Mouse (Mus musculus) heart, postnatal 14 days (tissue): ENCODE measurements around the gene Plvap. TPM values are rescaled to one million over a fixed set of nuclear protein-coding genes. Genes with fewer than 3 reads are reported as not detected.
A peak's percentile ranks its signal among the peaks of the same experiment; 100 is the strongest.

ENCODE experiments used
- DNase-seq, 2 experiments: peaks; one replicate each; pipeline ENCODE4 v3.0.0; 2021 to 2022
- intact Hi-C: fragments of 180-260 bp; cut with DNase I; formaldehyde crosslinking; loops from one replicate; pipeline ENCODE4 v1.15.1; 2025
- total RNA-seq, 2 experiments: library from RNA; stranded (reverse); gene quantifications; 2 replicates each; pipeline ENCODE4 v1.2.3; 2021

The Plvap gene
- total RNA-seq, 2 experiments from 2014 or later: 19.3 to 26.2 TPM

- intact Hi-C loops: loop anchor here (5.0 kb wide), 1 partner anchor 99 kb away; the partner anchor contains the start of gene Ocel1
- DNase-seq: no peak
These were observed 40.7 kb downstream of the Plvap start for GRCm38 (mm10) chr8:71470913-71471255.

GRCm38 (mm10) chr8:71470146-71470912, 41.2 kb downstream of the Plvap start:
- no peak for DNase-seq
- intact Hi-C loops: loop anchor here (5.0 kb wide), 1 partner anchor 98 kb away; the partner anchor contains the start of gene Ocel1

DNA sequence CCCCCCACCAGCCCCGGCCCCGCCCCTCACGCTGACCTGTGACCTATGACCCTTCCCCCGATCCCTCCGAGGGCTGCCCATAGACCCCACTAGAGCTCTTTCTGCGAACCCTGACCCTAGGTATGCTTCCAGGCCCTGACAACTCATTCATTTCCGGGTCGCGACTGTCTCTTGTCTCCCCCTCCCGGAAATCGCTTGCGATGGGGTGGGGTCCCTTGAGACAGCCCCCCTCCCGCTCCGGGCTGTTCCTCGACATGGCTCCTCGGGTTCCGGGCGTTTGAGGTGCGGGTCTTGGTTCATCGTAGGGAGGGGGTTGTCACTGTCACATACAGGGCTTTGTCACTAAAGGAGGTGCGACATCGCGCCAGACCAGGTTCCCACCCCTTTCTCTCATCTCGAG, 42.1 kb downstream of the Plvap start:
- peak; percentile 47 to 56 for DNase-seq
- intact Hi-C loops: no loop called here

DNA sequence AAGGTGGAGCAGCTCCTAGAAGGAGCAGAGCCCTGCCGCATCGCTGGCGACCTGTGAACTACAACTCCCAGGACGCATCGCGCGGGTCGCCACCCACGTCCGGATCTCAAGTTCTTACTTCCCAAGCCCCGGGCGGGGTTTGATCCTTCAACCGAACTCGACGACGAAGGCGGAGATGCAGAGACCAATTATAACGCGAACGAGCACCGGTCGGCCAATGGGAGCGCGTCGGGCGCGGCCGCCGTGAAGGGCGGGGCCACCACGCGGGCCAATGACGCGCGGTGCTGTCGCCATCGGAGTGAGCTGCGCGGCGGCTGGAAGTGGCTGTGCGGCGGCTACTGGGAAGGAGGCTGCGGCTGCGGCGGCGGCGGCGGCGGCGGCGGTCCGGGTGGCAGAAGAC, 42.6 kb downstream of the Plvap start, which contains the start of gene Dda1:
Gene Dda1 (plus strand): TSS at position 284 of the 400 bp plus-strand sequence.
- intact Hi-C loops: no loop called here
- peak; percentile 96 for DNase-seq

DNA sequence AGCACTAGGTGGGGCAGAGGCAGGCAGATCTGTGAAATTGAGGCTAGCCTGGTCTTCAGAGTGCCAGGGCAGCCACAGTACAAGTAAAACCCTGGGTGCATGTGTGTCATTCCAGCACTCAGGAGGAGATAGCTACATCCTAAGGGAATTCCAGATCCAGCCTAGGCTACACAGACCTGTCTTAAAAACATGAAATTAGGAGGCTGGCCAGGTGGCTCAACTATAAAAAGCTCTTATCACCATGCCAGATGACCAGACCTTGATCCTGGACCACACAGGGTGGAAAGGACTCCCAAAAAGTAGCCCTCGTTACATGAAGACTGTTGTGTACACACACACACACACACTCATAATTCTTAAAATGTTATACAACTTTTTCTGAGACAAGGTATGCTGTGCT, 43.6 kb downstream of the Plvap start:
- intact Hi-C loops: no loop called here
- DNase-seq: no peak

GRCm38 (mm10) chr8:71467201-71467600, 44.4 kb downstream of the Plvap start:
- DNase-seq: no peak
- intact Hi-C loops: no loop called here

- DNase-seq: no peak
- intact Hi-C loops: no loop called here
These were observed 45.4 kb downstream of the Plvap start for GRCm38 (mm10) chr8:71466198-71466597.

DNA sequence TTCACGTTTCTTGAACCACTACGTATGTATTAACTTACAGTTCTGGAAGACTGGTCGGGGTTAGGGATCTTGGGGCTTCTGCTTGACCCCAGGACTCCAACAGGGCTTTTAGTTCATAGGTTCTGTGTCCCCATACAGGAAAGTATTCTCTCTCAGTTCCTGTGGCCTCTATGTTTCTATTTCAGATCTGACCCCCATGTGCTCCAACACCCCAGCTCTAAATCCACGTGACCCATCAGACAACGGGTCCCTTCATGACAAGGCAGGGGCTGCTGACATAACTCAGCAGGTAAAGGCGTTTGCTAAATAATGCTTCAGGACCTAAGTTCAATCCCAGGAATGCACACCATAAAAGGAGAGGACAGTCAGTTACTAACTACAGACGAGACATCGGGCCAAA, 45.8 kb downstream of the Plvap start:
- DNase-seq: no peak

GRCm38 (mm10) chr8:71464513-71465500, 46.7 kb downstream of the Plvap start, which contains the start of gene Mrpl34:
Gene Mrpl34, plus strand, starts transcription at chr8:71464959.
- intact Hi-C loops: loop anchor here (5.0 kb wide), 3 partner anchors 83 to 193 kb away; partner anchors contain the start of genes Haus8, Myo9b, Nr2f6 and Use1

More for the DNA sequence above, 45.8 kb downstream of the Plvap start:
- intact Hi-C loops: no loop called here

GRCm38 (mm10) chr8:71463188-71464033, 48.1 kb downstream of the Plvap start, which contains the start of gene Abhd8:
Gene Abhd8, minus strand, starts transcription at chr8:71463655.
- intact Hi-C loops: loop anchor here (2.0 to 5.0 kb wide), 4 partner anchors 21 to 191 kb away; partner anchors contain the start of genes Haus8, Myo9b, Nr2f6 and Use1
- peak; percentile 98 to 99 for DNase-seq

More at GRCm38 (mm10) chr8:71464513-71465500, 46.7 kb downstream of the Plvap start, which contains the start of gene Mrpl34:
- DNase-seq: peak; percentile 97 to 98

DNA sequence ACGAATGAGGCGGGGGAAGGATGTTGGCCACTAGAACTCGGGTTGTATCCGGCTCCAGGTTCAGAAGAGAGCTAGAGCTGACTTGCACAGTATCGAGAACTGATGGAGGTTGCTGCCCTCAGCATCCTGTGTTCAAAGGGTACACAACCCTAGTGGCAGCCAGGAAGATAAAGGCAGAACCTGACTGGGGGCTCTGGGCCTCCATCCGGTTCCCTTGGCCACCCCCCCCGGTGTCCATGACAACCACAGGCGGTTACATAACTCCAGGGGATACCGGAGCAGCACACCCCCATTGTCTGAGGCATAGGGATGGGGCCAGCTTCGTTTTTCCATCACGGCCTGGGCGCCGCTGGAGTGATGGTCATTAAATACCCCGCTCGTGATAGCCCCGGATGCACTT, 48.8 kb downstream of the Plvap start:
- intact Hi-C loops: loop anchor here (2.0 to 5.0 kb wide), 4 partner anchors 20 to 190 kb away; partner anchors contain the start of genes Haus8, Myo9b, Nr2f6 and Use1

DNA sequence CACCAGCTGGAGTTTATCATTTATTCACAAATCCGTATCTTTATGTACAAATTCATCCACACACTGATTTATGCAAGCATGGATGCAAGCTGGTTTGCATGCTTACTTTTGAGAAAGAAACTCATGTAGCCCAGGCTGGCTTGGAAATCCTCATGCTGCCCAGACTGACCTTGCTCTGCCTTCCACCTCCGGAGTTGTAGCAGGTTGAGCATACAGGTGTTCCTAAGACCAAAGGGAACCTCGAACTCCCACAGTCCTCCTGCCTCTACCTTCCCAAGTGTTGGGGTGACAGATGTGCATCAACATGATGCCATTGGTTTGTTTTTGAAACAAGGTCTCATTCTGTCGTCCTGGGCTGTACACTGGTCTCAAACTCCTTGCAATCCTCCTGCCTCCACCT, 49.4 kb downstream of the Plvap start:
- intact Hi-C loops: loop anchor here (2.0 to 5.0 kb wide), 4 partner anchors 19 to 190 kb away; partner anchors contain the start of genes Haus8, Myo9b, Nr2f6 and Use1

More for the DNA sequence above, 48.8 kb downstream of the Plvap start:
- DNase-seq: peak; percentile 45 to 54

DNA sequence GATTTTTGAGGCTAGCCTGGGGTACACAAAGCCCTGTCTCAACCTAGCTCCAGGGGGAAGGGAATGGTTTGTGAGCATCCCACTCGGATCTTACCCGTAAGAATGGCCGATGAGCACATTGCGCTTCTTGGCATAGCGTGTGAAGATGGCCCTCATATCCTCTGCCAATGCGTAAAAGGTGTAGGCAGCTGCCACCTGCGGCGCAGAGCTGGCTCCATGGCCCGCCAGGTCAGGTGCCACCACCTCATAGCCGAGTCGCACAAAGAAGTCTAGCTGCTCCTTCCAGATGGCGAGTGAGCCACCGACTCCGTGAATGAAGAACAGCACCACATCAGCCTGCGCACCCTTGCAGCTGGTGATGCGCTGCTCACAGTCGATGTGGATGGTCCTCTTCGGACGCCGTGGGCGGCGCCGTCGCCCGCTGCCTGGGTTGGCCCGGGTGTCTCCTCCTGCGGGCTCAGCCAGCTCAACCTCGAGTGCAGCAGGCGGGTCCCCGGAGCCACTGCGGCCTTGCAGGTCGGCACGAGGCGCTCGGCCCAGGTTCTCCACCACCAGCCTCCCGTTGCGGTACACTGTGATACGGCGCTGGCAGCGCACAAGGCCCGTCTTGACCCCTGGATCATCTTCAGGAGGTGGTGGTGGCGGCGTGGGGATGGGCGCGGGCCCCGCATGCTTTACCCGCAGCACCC, 50.3 kb downstream of the Plvap start:
- intact Hi-C loops: loop anchor here (5.0 kb wide), 3 partner anchors 79 to 189 kb away; partner anchors contain the start of genes Haus8, Myo9b, Nr2f6 and Use1
- DNase-seq: no peak

More for the DNA sequence above, 49.4 kb downstream of the Plvap start:
- DNase-seq: no peak

- intact Hi-C loops: loop anchor here (5.0 kb wide), 3 partner anchors 78 to 188 kb away; partner anchors contain the start of genes Haus8, Myo9b, Nr2f6 and Use1
- DNase-seq: no peak
These were observed 50.8 kb downstream of the Plvap start for GRCm38 (mm10) chr8:71460716-71461115.

DNA sequence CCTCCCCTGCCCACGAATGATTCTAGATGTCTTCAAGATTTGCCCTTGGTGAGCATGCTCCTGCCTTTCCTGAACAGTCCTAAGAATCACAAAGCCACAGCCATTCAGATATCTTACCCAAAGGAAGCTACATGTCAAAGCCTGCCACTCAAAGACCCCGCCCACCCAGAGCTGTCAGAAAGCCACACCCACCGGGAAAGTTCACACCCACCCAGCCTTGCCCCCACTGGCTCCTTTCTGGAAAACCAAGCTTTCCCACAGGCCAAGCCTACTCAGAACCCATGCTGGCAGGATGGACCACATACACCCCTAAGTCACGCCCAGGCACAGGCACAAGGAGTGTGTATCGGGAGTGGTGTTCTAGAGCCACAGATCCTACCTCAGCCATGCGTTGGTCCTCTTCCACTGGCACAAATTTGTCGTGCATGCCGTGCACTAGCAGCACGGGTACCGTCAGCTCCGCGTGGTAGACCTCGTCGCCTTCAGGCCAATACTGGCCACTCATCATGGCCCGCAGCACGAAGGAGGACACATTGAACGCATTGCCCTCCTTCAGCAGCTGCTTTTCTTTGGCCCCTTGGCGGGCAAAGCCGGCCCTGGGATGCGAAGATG, 53.8 kb downstream of the Plvap start:
- DNase-seq: no peak
- intact Hi-C loops: no loop called here

GRCm38 (mm10) chr8:71456906-71457305, 54.6 kb downstream of the Plvap start:
- no peak for DNase-seq
- intact Hi-C loops: no loop called here

DNA sequence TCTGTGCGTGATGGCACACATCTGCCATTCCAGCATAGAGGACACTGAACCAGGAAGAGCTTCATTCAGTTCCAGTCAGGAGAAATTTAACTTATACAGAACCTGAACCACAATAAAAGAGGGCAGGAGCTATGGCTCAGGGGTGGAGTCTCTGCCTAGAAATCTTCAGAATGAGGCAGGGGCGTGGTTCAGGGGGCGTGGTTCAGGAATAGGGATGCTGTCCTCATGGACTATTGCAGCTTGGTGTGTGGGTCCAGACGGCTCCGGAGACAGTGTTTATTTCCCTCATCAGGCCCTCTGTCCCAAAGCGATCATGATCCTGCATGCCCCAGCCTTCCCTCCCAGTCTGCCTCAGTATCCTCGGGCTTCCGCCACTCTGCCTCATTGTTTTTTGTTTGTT, 56.9 kb downstream of the Plvap start:
- no peak for DNase-seq
- intact Hi-C loops: no loop called here

DNA sequence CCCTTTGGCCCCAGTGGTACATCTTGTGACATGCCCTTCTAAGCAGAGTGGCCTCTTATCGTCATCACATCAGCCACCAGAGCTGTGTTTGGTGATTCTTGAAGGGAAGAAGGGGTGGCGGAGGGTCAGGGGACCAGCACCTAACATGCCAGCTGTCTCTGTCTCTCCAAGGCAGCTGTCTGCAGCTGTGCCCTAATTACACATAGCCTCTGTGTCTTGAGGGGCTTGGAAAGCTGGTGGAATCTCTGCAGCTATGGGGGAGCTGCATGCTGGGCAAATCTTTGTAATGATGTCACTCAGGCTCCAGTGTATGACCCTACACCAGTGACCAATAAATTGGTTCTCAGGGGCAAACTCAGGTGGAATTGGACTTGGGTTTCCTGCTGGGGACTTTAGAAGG, 58.9 kb downstream of the Plvap start:
- intact Hi-C loops: no loop called here
- DNase-seq: no peak
